Mouse (Mus musculus) lung, adult 2 months (tissue): ENCODE measurements around the gene Dpep1. TPM values are rescaled to one million over a fixed set of nuclear protein-coding genes. Genes with fewer than 3 reads are reported as not detected.

Experiments
- DNase-seq: peaks from one replicate; pipeline ENCODE4 v3.0.0; 2022
- H3K4me1 ChIP-seq: fragments of 200-500 bp; 2 replicates; pipeline ENCODE4 v1.6.1; 2011; ENCODE audit warnings: low read length; ENCODE audit not compliant: control insufficient read depth, insufficient read depth
- H3K4me3 ChIP-seq: fragments of 200-500 bp; replicated peaks from 2 replicates; pipeline ENCODE3; 2011; ENCODE audit warnings: low read depth, mild to moderate bottlenecking, control low read depth, low read length; ENCODE audit errors: extremely low read depth
- CTCF ChIP-seq: fragments of 200-500 bp; IDR thresholded peaks from 2 replicates; pipeline ENCODE4 v1.5.1; 2011; ENCODE audit warnings: mild to moderate bottlenecking, low read length, control low read depth; ENCODE audit not compliant: insufficient read depth
- POLR2A ChIP-seq: fragments of 200-500 bp; IDR thresholded peaks from 2 replicates; pipeline ENCODE4 v1.6.1; 2011; ENCODE audit warnings: low read depth, mild to moderate bottlenecking, control low read depth, low read length, borderline replicate concordance; ENCODE audit errors: extremely low read depth
- WGBS: fragments of 180-500 bp; shearing (Covaris S2); methylation state at CpG from one replicate; pipeline ENCODE4 v1.1.7; 2018; 5-methylcytosine and 5-hydroxymethylcytosine counted together
- polyA plus RNA-seq: library from polyadenylated mRNA; depleted of rRNA; stranded (reverse); fragments of >200 nt; gene quantifications from 2 replicates; pipeline ENCODE4 v1.2.3, GENCODE M21; 2012

Dpep1 gene
- polyA plus RNA-seq, 1 experiment: 267 TPM

DNA sequence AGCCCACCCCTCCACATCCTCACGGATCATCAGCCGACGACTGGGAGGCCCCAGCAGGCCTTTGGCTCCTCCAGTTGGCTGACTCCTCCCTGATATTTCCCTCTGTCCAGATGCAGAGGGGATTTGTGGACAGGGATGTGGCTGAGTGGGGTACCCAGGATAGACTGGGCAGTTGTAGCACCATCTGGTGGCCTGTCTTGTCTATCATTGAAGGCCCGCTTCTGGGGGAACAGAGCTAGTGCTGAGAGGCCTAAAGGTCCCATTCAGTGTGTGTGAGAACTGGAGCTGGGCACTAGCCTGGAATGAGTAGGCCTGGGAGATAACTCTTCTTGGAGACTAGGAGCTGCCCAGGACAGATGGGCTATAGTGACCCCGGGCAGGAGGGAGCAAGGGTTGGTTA lies 45.7 kb downstream of the Dpep1 start:
- TF ChIP-seq CTCF: no peak
- TF ChIP-seq POLR2A: no peak
- DNase-seq: no peak
- Histone ChIP-seq H3K4me3 (no peak overlapping the region), H3K4me1 (peaks cover 7% of the 10 kb centered on the region; the same call in 1 of the 2 replicates)
- WGBS: 60% methylated on average over 5 of the region's 5 CpGs

DNA sequence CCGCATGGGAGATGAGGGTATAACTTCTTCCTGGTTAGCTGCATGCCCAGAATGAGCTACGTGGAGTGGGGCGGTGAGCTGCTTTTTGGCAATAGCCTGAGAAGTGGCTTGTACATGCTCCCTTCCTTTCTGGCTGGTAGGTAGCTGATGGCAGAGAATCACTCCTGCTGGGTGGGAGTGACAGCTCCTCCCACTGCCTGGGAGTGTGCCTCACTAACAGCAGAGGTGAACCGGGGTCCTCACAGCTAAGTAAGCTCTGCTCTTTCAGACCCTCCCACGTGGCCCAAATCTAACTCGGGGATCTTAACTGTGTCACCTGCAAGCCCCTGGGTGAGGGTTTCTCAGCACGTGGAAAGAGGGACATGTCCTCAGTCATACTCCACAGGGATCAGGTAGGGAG lies 46.5 kb downstream of the Dpep1 start:
- H3K4me1 ChIP-seq: peaks cover 7% of the 10 kb centered on the region; the same call in 1 of the 2 replicates
- no peak overlapping the region for H3K4me3 ChIP-seq
- DNase-seq: no peak
- WGBS: 40% methylated on average over 7 of the region's 7 CpGs
- TF ChIP-seq CTCF (no peak), POLR2A (no peak)

DNA sequence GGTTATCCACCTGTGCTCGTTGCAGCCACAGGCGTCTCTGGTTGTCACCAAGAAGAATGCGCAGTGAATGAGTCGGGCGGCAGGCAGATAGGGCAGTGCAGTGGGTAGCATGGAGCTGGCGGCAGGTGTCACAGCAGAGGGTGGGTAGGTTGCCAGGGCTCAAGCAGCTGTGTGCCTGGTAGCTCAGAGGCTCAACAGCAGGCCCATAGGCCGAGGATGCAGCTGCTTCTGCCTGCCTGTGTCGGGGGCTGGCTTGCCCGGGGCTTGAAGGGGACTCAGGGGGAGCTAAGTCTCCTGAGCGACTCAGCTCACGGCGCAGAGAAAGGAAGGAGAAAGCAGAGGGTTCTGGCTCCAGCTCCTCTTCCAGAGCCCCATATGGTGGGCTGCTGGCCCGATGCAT lies 47.3 kb downstream of the Dpep1 start:
- no peak for TF ChIP-seq POLR2A
- TF ChIP-seq CTCF: no peak
- Histone ChIP-seq H3K4me3 (no peak overlapping the region), H3K4me1 (peaks cover 7% of the 10 kb centered on the region; the same call in 1 of the 2 replicates)
- WGBS: 65% methylated on average over 13 of the region's 13 CpGs
- DNase-seq: no peak

DNA sequence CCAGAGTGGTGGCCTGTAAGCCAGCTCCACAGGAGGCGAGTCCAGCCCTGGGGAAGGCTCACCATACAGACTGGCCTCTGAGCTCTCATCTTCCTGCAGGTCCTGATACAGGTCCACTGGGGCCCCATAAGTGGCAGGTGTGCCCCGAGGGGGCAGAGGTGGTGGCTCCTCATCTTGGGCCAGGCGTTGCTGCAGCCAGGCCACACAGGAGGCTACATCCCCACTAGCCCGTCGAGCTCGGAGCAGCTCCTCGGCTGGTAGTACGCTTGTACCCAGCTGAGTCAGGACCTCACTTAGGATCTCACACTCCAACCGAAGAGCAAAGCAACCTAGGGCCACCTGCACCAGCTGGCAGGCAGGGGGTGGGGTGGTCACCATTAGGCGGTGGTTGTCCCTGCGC lies 47.7 kb downstream of the Dpep1 start:
- DNase-seq: no peak

DNA sequence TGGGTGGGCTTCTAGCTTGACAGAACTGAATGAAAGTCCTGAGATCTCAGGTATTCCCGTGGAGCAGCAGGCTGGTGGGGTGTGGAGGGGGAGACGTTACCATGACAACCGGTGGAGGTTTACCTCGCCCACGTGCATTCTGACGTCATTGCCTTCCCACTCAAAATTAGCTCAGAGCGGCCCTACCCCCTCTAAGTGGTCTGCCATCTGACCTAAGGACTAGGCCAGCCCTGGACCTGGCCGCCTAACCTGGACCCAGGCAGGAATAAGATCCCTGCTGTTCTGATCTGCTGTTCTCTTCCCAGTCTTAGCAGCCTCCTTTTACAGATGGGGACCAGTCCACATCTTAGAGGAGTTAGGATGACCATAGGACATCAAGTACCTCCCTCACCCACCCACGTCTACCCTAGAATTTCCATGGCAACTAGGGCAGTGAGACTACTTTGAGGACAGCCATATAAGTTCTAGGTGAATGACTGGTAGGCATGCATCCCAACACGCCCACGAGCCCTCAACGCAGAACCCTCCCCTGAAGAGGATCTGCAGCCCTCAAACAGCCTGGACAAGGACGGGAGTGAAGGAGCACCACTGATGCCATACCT lies 49.0 kb downstream of the Dpep1 start:
- TF ChIP-seq POLR2A (no peak), CTCF (no peak)
- Histone ChIP-seq H3K4me3 (peak overlapping the region; percentile 12), H3K4me1 (peaks cover 7% of the 10 kb centered on the region; the same call in 1 of the 2 replicates)
- no peak for DNase-seq
- WGBS: 31% methylated on average over 13 of the region's 13 CpGs

More for the DNA sequence above, 47.7 kb downstream of the Dpep1 start:
- TF ChIP-seq CTCF (no peak), POLR2A (no peak)
- WGBS: 68% methylated on average over 11 of the region's 11 CpGs
- Histone ChIP-seq H3K4me3 (no peak overlapping the region), H3K4me1 (peaks cover 7% of the 10 kb centered on the region; the same call in 1 of the 2 replicates)

DNA sequence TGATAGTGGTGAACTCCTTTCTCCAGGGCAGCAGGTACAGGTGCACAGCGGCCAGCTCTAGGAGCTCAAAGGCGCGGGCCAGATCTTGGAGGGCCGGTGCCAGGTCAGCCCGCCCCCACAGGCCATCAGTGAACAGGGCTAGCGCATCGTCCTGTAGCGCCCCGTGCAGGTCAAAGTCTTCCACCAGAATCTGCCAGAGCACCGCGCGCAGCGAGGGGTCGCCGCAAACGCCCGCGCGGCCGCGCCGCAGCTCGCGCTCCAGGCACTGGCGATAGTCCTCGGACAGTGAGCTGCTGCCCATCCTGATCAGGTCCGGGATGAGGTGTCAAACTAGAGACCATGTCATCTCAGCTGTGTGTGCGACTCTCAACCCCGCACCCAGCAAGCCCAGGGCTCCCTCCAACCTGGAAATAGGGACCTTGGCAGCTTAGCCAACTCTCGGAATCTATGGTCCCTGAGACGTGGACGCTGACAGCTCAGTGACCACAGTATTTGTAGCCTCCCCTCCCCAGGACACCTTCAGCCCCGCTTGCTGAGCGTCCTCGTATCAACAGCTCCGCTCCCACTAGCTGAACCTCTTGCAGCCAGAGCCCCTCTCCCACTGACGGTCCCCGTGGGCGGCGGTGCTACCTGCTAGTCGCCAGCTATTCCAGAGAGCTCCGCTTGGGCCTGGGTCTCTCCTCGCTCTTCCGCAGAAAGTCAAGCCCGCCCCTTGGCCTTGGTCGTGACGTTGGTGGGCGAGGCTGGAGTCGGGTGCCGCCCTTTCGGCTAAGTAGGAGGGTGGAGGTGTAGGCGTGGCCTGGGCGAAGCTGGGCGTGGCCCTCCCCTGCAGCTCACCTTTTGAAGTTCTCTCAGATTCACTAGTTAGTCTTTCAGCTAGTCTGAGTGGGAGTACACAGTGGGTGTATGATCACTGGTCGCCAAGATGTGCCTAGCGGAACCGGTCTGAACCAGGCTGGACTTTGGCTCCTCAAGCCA lies 49.8 kb downstream of the Dpep1 start, which contains the start of gene Spata2l:
Gene Spata2l (minus strand): TSS at position 714 of the 978 bp plus-strand sequence.
- under 1% methylated on average over 57 of the region's 57 CpGs for WGBS
- peaks cover 7% of the 10 kb centered on the region; the same call in 1 of the 2 replicates for H3K4me1 ChIP-seq

DNA sequence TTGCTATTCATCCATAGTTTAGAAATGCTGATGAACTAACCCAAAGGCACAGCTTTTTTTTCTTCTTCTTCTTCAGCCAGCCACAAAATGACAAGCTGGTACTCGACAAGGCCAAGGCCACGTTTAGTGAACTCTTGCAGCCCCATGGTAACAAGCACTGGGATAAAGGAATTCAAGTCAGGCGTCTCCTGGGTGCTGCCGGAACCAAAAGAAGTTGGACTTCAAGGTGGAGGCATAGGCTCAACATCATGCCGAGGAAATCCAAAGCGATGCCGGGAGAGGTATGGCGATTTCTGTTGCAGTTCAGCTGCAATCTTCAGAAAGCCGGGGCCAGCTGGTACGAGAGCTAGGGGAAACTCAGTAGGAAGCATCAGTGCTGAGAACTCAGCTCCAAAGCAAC lies 53.4 kb downstream of the Dpep1 start:
- Histone ChIP-seq H3K4me3 (no peak overlapping the region), H3K4me1 (peaks cover 7% of the 10 kb centered on the region; the same call in 1 of the 2 replicates)
- TF ChIP-seq CTCF (no peak), POLR2A (no peak)
- DNase-seq: no peak
- 88% methylated on average over 10 of the region's 10 CpGs for WGBS

More for the DNA sequence above, 49.8 kb downstream of the Dpep1 start, which contains the start of gene Spata2l:
- TF ChIP-seq CTCF (no peak), POLR2A (peak; percentile 57; the same call in 1 of the 2 replicates)
- peak within 1 kb of the TSS; percentile 88 for H3K4me3 ChIP-seq
- DNase-seq: peak; percentile 89

DNA sequence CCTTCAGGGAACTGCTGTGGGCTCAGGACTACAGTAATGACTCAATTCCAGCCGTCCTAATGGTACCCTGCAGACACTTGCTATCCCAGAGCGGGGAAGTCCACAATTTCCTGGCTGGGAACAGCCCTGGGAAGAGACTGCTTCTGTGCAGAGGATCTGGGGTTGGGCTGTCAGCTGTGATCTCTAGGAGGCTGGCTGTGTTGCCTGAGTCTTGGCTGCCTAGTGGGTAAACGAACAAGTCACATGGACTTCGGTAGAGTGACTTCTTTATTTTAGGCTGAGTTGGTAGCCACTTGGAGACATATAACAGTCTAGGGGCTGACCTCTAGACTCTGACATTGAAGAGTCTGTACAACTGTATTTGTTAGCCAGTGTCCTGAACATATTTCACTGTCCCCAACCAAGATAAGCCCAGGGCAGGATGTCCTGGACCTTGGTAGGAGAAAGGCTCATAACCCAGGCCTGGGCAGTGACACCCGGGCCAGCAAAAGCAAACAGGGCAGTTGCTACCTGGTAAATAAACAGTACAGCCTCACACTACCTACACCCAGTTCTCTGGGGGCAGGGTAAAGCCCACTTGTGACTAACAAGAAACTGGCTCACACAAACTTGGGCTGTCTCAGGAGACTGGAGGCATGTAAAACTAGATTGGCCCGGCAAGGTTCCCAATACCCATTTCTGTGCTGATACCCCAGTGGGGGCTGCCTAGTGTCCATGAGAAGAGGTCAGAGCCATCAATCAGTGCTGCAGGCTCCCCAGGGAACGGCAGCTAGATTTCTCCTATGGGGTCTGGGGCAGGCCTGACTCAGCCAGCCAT lies 56.3 kb downstream of the Dpep1 start:
- TF ChIP-seq CTCF: no peak
- TF ChIP-seq POLR2A: no peak
- Histone ChIP-seq H3K4me3 (no peak overlapping the region), H3K4me1 (no peaks in the 10 kb centered on the region)
- no peak for DNase-seq
- WGBS: 73% methylated on average over 7 of the region's 7 CpGs

DNA sequence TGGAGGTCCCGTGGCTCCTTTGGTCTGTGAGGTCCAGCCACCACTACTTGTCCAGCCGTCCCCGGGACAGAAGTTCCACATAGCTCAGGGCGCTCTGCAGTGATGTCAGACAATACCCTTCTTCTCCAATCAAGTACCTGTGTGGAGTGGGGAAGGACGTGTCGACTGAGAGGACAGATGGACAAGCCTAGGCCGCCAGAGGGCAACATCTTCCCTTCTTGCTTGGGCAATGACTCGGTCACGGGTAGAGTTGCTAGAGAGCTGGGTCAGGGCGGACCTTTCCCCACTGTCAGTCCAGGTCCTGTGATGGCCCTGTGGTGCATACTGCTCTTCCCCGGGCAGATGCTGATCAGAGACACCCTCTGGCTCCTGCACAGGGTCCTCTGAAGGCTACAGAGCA lies 57.0 kb downstream of the Dpep1 start:
- 73% methylated on average over 11 of the region's 11 CpGs for WGBS

More for the DNA sequence above, 57.0 kb downstream of the Dpep1 start:
- DNase-seq: no peak
- no peak for TF ChIP-seq POLR2A
- no peak for TF ChIP-seq CTCF
- Histone ChIP-seq H3K4me1 (no peaks in the 10 kb centered on the region), H3K4me3 (no peak overlapping the region)
